Mouse (Mus musculus) small intestine, adult 2 months (tissue): ENCODE data around the gene Olfr222.

Experiments
- CTCF ChIP-seq: fragments of 200-500 bp; IDR thresholded peaks from 2 replicates; pipeline ENCODE4 v1.5.1; 2012; ENCODE audit warnings: low read depth, mild to moderate bottlenecking, control low read depth, inconsistent platforms, low read length, moderate library complexity, mixed read lengths; ENCODE audit not compliant: insufficient replicate concordance, insufficient read length; ENCODE audit errors: extremely low read depth
- POLR2A ChIP-seq: fragments of 200-500 bp; IDR thresholded peaks from 2 replicates; pipeline ENCODE4 v1.6.1; 2012; ENCODE audit warnings: low read depth, mild to moderate bottlenecking, control low read depth, inconsistent platforms, low read length, moderate library complexity

GRCm38 (mm10) chr11:59554535-59554934, 21.5 kb downstream of the Olfr222 start:
- TF ChIP-seq CTCF (no peak), POLR2A (no peak)
